Mouse (Mus musculus) lung, postnatal 0 days (tissue): ENCODE measurements at regions not wholly inside any gene's neighbourhood (a gene's known extent, or its start where the extent isn't known, plus 50 kb on each side); places are given as distances from the start of the nearest gene placed in this dataset.
"Not testable (repeated sequence)": the region's sequence is repeated elsewhere in the genome, so short reads cannot be mapped to it uniquely, and the experiment has no call there.

ENCODE experiments used
- CTCF ChIP-seq: IDR thresholded peaks from 2 replicates; pipeline ENCODE4 v1.5.1; 2016; ENCODE audit warnings: antibody characterized with exemption, mild to moderate bottlenecking
- EP300 ChIP-seq: IDR thresholded peaks from 2 replicates; pipeline ENCODE4 v1.6.1; 2016; ENCODE audit warnings: antibody characterized with exemption, mild to moderate bottlenecking, control low read depth

- TF ChIP-seq CTCF, EP300: not testable (repeated sequence)
These were observed 193.5 kb upstream of the Cts3 start for GRCm38 (mm10) chr13:61763457-61763856.
